Mouse (Mus musculus) layer of hippocampus, postnatal 36 days (tissue): ENCODE results near the gene Fdx1. TPM values are rescaled to one million over a fixed set of nuclear protein-coding genes. Genes with fewer than 3 reads are reported as not detected.

ENCODE experiments used
- DNase-seq, 2 experiments: peaks; one replicate each; pipeline ENCODE4 v3.0.0; 2022
- total RNA-seq, 2 experiments: library from RNA; stranded (reverse); gene quantifications; 2 replicates each; pipeline ENCODE4 v1.2.3; 2021

Gene Fdx1
- total RNA-seq, 2 experiments from 2014 or later = 19.4 to 21.2 TPM

- DNase-seq = no peak
These were observed 2.0 kb downstream of the Fdx1 start for GRCm38 (mm10) chr9:51961190-51961909.

- no peak for DNase-seq
These were observed 3.0 kb downstream of the Fdx1 start for GRCm38 (mm10) chr9:51960331-51960730.

- DNase-seq = no peak
These were observed 4.4 kb downstream of the Fdx1 start for GRCm38 (mm10) chr9:51958981-51959380.

GRCm38 (mm10) chr9:51957025-51957424 lies 6.3 kb downstream of the Fdx1 start:
- no peak for DNase-seq

- DNase-seq = no peak
These were observed 6.9 kb downstream of the Fdx1 start for GRCm38 (mm10) chr9:51956484-51956883.

DNA sequence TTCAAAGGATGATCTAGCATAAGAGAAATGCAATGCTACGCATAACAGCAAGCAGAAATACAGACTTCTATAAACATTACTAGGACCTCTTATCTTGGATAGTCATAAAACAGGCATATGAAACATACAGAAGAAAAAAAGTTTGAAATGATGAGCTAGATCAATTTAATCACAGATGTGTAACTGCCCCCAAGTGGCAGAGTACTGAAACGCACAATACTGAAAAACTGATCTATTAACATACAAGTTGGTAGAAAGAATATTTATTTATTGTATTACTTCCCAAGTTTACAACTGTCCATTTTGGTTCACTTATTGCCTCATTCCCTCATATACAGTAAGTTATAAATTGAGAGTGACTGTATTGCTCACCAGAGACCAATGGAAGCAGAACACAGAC lies 12.0 kb downstream of the Fdx1 start:
- DNase-seq = no peak

GRCm38 (mm10) chr9:51950667-51951066 lies 12.7 kb downstream of the Fdx1 start:
- no peak for DNase-seq

GRCm38 (mm10) chr9:51950225-51950624 lies 13.1 kb downstream of the Fdx1 start:
- no peak for DNase-seq

DNA sequence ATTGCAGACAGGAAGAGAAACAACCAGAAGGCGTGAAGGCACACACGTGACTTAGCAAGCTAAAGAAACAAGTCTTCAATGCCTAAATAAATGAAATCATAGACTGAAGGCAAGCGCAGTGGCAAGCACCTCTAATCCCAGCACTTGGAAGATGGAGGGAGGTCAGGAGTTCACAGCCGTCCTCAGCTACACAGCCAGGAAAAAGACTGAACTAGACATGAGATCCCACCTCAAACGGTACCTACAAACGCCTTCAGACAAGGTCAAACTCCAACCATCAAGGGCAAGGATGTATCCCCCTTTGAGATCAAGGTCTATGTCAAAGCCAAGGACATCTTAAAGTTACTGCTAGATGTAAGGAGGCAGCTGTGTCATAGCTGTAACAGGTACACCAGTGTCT lies 19.4 kb downstream of the Fdx1 start:
- DNase-seq = no peak

DNA sequence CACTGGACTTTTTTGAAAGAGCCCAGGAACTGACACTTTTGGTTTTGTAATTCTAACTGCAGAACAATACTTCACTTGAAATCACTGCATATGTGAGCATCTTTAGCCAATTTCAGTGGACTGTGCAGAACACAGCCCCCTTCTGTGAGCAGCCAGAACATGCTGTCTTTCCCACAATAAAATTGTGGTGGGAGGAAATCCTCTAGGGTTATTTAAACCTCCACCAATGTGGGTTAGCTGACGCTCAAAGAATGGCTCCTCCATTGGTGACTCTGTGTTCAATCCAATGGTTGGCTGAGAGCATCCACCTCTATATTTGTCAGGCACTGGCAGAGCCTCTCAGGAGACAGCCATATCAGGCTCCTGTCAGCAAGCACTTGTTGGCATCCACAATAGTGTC lies 28.7 kb downstream of the Fdx1 start:
- peak; percentile 15 to 19 for DNase-seq

DNA sequence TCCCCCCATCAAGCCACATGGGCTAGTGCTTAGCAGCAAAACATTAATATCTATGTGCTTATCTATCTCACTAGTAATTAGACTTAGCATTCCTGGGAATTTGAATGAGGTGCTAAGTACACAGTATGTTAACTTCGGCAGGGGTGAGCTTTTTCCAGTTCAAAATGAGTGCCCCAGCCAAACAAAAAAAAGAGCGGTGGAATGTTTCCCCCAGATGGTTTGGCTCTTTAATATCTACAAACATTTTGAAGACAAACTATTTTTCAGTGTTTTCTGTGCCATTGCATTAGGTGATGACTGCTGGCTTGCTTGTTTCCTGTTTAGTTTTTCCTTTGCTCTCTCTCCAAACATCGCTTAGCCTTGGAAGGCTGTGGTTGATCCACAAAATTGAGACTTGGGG lies 31.4 kb downstream of the Fdx1 start:
- DNase-seq = no peak

GRCm38 (mm10) chr9:51931054-51931690 lies 32.2 kb downstream of the Fdx1 start:
- no peak for DNase-seq

GRCm38 (mm10) chr9:51929972-51930371 lies 33.4 kb downstream of the Fdx1 start:
- DNase-seq = no peak

- DNase-seq = no peak
These were observed 34.7 kb downstream of the Fdx1 start for GRCm38 (mm10) chr9:51928659-51929058.

DNA sequence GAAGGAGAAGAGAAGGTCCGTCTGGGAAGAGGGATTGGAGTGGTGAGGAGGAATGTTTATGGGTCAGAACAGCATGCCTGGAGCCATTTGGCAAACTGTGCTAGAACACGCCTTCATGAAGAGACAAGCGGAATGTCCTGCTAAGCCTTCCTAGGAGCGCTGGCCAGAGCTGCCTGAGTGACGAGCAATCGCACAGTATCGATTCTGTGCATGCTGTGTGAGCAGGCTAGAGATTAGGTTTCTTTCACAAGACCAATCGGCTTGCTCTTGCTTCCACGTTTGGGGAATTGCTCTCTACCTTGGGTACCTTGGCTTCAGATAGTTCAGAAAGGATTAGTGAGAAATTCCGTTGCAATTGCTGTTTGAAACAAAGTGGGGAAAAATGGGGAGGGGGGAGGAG lies 35.2 kb downstream of the Fdx1 start:
- no peak for DNase-seq

- DNase-seq = no peak
These were observed 35.7 kb downstream of the Fdx1 start for GRCm38 (mm10) chr9:51927680-51928079.

DNA sequence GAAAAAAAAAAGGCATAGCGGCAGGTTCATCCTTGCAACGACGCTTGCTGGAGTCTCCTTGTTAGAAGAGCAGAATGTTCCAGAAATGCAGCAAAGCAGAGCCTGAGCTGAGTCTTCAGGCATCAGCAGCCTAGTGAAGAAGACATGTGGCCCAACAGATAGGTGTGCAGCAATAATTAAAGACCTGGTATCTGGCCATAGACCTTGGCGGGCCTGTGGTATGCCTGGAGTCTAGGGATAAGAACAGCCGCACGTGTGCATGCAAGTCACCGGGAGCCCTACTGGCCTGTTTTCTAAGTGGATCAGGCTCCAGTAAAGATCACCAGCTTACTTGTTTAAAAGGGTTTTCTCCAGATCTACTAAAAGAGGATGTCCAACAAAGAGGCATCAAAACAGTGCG lies 36.7 kb downstream of the Fdx1 start:
- DNase-seq = no peak

- DNase-seq = no peak
These were observed 38.7 kb downstream of the Fdx1 start for GRCm38 (mm10) chr9:51924551-51925081.

GRCm38 (mm10) chr9:51922756-51923155 lies 40.6 kb downstream of the Fdx1 start:
- no peak for DNase-seq

- no peak for DNase-seq
These were observed 47.8 kb downstream of the Fdx1 start for GRCm38 (mm10) chr9:51915580-51915979.

DNA sequence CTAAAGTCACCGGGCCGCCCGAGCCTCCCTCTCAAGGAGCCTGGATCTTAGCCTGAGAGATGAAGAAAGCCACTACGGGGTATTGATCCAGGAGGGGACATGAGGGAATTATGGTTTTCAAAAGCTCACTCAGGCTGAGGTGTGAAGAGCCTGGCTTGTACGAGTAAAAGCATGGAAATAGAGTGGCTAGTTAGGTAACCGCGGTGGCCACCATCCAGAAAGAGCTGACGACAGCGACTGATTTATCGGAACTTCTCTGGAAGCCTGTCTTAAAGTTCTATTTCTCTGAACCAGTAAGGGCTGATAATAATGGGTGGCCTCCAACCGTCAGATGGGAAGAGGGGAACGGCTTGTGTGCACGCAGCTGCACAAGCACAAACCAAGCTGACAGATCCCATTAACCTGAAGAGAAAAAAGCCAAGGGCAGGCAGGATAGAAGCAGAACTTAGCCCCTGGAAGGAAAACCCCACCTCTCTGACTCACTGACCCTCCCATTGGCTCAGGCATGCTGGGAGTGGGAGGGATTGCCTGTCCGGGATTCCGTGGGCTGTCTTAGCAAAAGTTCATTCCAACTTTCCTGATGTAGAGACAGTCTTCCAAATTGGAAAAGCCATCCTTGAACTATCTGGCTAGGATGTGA lies 48.8 kb downstream of the Fdx1 start:
- no peak for DNase-seq

DNA sequence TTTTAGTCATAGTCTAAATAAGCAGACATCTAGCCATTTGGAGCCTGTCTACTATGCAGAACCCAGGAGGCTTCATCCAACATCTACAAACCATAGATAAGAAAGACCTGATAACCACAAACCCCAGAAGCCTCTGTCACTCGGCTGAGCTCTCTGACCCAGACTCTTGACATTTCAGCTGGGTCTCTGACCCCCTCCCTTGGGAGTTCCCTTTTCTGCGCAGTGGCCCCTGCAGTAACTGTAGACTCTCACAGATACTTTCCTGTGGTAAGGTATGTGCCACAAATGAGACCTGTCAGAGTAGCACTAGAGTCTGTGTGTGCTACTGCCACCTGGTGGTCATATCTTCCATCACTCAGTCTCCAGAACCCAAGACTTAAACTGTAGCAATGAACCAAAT lies 54.5 kb downstream of the Fdx1 start:
- peak; percentile 30 to 65 for DNase-seq

DNA sequence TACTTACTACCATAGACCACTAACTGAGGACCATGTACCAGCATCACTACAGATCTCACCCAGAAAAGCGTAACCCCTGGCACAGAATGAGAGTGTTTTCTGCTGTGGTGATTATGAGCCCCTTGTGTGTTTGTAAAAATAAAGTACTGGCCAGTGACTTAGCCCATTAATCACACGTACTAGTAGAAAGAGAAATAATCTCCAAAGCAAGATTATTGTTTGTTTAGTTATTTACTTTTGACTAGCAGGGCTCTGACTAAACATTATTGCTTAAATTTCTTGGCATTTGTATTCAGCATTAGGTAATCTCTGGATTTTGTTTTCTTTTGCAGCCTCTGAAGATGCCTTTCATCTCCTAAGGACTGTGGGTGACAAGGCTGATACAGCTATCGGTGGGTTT lies 55.1 kb downstream of the Fdx1 start:
- no peak for DNase-seq

GRCm38 (mm10) chr9:51906938-51907337 lies 56.4 kb downstream of the Fdx1 start:
- DNase-seq = no peak
